ENCODE assay signal across 8 mouse cellular contexts in genomic region chr4:85404424-85405194, GRCm38 (mm10).
DNase-seq lines count a peak whose midpoint lies in the region; ATAC-seq and TF ChIP-seq lines count a peak whose summit lies in the region.

No protein-coding gene starts in this region.

- no peak for TF ChIP-seq EP300 in liver, embryonic 14.5 days (IDR thresholded peaks at IDR 0.05; ENCODE audit: low read depth)

- no peak overlapping the region for H3K9ac ChIP-seq in ES-E14 (ENCODE audit: insufficient read depth, low read depth, low read length, poor library complexity, severe bottlenecking)
- H3K9ac ChIP-seq in forebrain, embryonic 15.5 days (replicated peaks) = no peak overlapping the region
- H3K9ac ChIP-seq in liver, embryonic 14.5 days (replicated peaks) = no peak overlapping the region

- DNase-seq in 3T3-L1 (ENCODE audit: low read depth, low spot score) = peak; percentile 72
- DNase-seq in ES-E14 (ENCODE audit: low read depth, low spot score) = peak; percentile 72
- DNase-seq in cerebellum, adult 18-20 months = peak; percentile 69 to 74
- DNase-seq in kidney, adult 9 months = peak; percentile 58
- peak in 2 of 3 experiments; percentile 4 to 9 for DNase-seq in liver, embryonic 14.5 days (ENCODE audit: low read depth in 3 of 3, low spot score in 3 of 3)
- peak; percentile 41 for DNase-seq in retina, adult 2 months (ENCODE audit: low read depth, low spot score)

- TF ChIP-seq CTCF in liver, embryonic 14.5 days (IDR thresholded peaks at IDR 0.05; ENCODE audit: low read depth) = peak; percentile 73

- H3K4me1 ChIP-seq in ES-E14 (ENCODE audit: control insufficient read depth in 2 of 2, insufficient read depth in 2 of 2, low read length in 2 of 2, poor library complexity in 1 of 2) = no peaks in the 10 kb centered on the region
- no peaks in the 10 kb centered on the region for H3K4me1 ChIP-seq in forebrain, embryonic 15.5 days
- H3K4me1 ChIP-seq in liver, embryonic 14.5 days (replicated peaks; ENCODE audit: control insufficient read depth in 2 of 2, insufficient read depth in 2 of 2, low read length in 1 of 2) = no peaks in the 10 kb centered on the region

- peak; percentile 59 for ATAC-seq in forebrain, embryonic 15.5 days (replicated peaks)
- ATAC-seq in liver, embryonic 14.5 days (ENCODE audit: insufficient read depth) = no peak
- ATAC-seq in erythroid progenitor cell, adult 5-6 weeks (replicated peaks; ENCODE audit: low FRiP score, poor library complexity, severe bottlenecking) = no peak

- no peaks in the 10 kb centered on the region for H3K27me3 ChIP-seq in forebrain, embryonic 15.5 days
- H3K27me3 ChIP-seq in liver, embryonic 14.5 days (ENCODE audit: control insufficient read depth, insufficient read depth, low read length) = no peaks in the 10 kb centered on the region

- in situ Hi-C loops in ES-E14 (cut with MboI; ENCODE audit: low sequenced_read_pairs in 2 of 2, unreplicated experiment in 2 of 2) = loop anchor here (5.0 to 25.0 kb wide), 2 partner anchors 398 to 408 kb away; no protein-coding TSS in a partner anchor

- H3K4me2 ChIP-seq in forebrain, embryonic 15.5 days (replicated peaks) = no peak overlapping the region
- H3K4me2 ChIP-seq in liver, embryonic 14.5 days (ENCODE audit: low read depth) = no peak overlapping the region

- WGBS in forebrain, embryonic 15.5 days = 44% methylated on average over 10 of the region's 10 CpGs
- WGBS in liver, embryonic 14.5 days (ENCODE audit: insufficient replicate concordance) = 37% methylated on average over 10 of the region's 10 CpGs

- H3K9me3 ChIP-seq in ES-E14 (ENCODE audit: control insufficient read depth, insufficient read depth, low read depth, low read length) = no peaks in the 10 kb centered on the region
- no peaks in the 10 kb centered on the region for H3K9me3 ChIP-seq in forebrain, embryonic 15.5 days
- no peaks in the 10 kb centered on the region for H3K9me3 ChIP-seq in liver, embryonic 14.5 days (ENCODE audit: control insufficient read depth, low read length)

- H3K27ac ChIP-seq in ES-E14 (ENCODE audit: insufficient read depth, low read depth, low read length, poor library complexity, severe bottlenecking) = no peak overlapping the region
- H3K27ac ChIP-seq in forebrain, embryonic 15.5 days (replicated peaks) = no peak overlapping the region
- no peak overlapping the region for H3K27ac ChIP-seq in liver, embryonic 14.5 days

- H3K4me3 ChIP-seq in ES-E14 (ENCODE audit: insufficient read depth in 1 of 2, low read depth in 1 of 2, low read length in 2 of 2, poor library complexity in 1 of 2, severe bottlenecking in 1 of 2) = no peak overlapping the region
- no peak overlapping the region for H3K4me3 ChIP-seq in forebrain, embryonic 15.5 days
- H3K4me3 ChIP-seq in liver, embryonic 14.5 days (ENCODE audit: insufficient read depth in 1 of 2, low read depth in 2 of 2, low read length in 2 of 2) = no peak overlapping the region

- no peaks in the 10 kb centered on the region for H3K36me3 ChIP-seq in ES-E14 (ENCODE audit: control insufficient read depth, insufficient read depth, low read length, poor library complexity, severe bottlenecking)
- H3K36me3 ChIP-seq in forebrain, embryonic 15.5 days = no peaks in the 10 kb centered on the region
- H3K36me3 ChIP-seq in liver, embryonic 14.5 days (replicated peaks; ENCODE audit: control insufficient read depth, insufficient read depth, low read depth) = no peaks in the 10 kb centered on the region

TF ChIP-seq in ES-E14, 5 proteins besides CTCF, POLR2A, EP300 and RAD21:
- peak; percentile 69; the same call in 1 of the 2 replicates for TF ChIP-seq ZC3H11A (IDR thresholded peaks at IDR 0.05; ENCODE audit: borderline replicate concordance, low read depth, low read length)
- no peak for TF ChIP-seq MAFK (IDR thresholded peaks at IDR 0.05; ENCODE audit: insufficient read depth, low read depth, low read length)

Comparison
In these comparisons a context has a peak if more than half of its experiments do, and no peak if none do; other contexts are left out.
1. DNase-seq: peak in every context shown above with its lines; median percentile 72 in 3T3-L1; 72 in ES-E14; 72 in cerebellum, adult 18-20 months; 58 in kidney, adult 9 months; 41 in retina, adult 2 months; 6 in liver, embryonic 14.5 days.